Mouse (Mus musculus): ENCODE data around the gene Cacna2d4. TPM values are rescaled to one million over a fixed set of nuclear protein-coding genes. Genes with fewer than 3 reads are reported as not detected.

Cacna2d4 gene
- total and polyA plus RNA-seq, 3 experiments: 0.33 TPM; not detected in 2

DNA sequence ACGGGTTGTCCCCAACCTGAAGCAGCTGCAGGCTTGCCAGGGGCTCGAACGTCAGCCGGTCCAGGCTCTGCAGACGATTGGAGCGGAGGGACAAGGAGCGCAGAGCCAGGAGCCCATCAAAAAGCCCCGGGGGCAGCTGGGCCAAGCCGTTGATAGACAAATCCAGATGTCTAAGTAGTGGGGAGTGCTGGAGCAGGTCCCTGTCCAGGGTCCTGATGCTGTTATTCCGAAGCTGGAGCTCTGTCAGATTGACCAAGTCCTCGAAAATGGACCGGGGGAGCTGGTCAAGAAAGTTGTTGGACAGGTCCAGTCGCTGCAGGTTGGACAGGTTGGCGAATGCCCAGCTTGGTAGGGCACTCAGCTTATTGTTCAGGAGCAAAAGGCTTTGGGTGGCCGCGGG, 84.2 kb downstream of the Cacna2d4 start:
- peaks cover 42% of the 10 kb centered on the region for H3K27me3 ChIP-seq (ENCODE audit: insufficient read depth, low read length)
- no peaks in the 10 kb centered on the region for H3K36me3 ChIP-seq (replicated peaks)
- H3K4me1 ChIP-seq (ENCODE audit: insufficient read depth, low read depth, low read length): no peaks in the 10 kb centered on the region
- TF ChIP-seq GATA2 (IDR thresholded peaks at IDR 0.05; ENCODE audit: borderline replicate concordance, low read depth, low read length): no peak
- TF ChIP-seq CTCF (IDR thresholded peaks at IDR 0.05; ENCODE audit: low read depth, low read length): no peak
- no peak for TF ChIP-seq GATA1 (IDR thresholded peaks at IDR 0.05; ENCODE audit: borderline replicate concordance, low read length)
- TF ChIP-seq POLR2AphosphoS5 (IDR thresholded peaks at IDR 0.05; ENCODE audit: insufficient replicate concordance, low read depth, low read length): no peak
- TF ChIP-seq TAL1 (conservative IDR thresholded peaks at IDR 0.05; ENCODE audit: low read depth, low read length): no peak
- no peak overlapping the region for H3K4me3 ChIP-seq (ENCODE audit: low read depth, low read length)
- no peak for DNase-seq (ENCODE audit: low spot score)
- H3K9me3 ChIP-seq (replicated peaks): no peaks in the 10 kb centered on the region; the same call in 1 of the 2 replicates
- no peak for ATAC-seq (ENCODE audit: extremely low read depth, insufficient number of reproducible peaks, low FRiP score, poor library complexity, severe bottlenecking)

DNA sequence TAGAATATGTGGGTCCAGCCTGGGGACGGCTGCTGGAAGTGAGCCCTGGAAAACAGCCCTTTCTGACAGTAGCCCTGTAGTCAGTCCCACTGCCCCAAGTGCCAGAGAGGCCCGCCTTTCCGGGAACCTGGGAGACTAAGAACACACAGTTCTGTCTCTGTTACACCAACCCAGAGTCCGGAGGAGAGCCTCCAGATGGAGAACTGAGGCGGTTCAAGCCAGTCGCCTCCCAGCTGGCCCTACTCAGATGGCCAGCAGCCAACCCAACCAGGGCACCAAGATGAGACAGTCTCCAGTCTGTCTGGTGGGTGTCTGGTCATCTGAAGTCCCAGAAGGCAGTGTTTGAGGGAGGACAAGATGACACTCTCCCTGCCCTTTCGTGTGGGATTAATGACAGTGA, 85.4 kb downstream of the Cacna2d4 start:
- ATAC-seq (ENCODE audit: extremely low read depth, insufficient number of reproducible peaks, low FRiP score, poor library complexity, severe bottlenecking) (no peak), DNase-seq (ENCODE audit: low spot score) (no peak)
- Histone ChIP-seq H3K27me3 (ENCODE audit: insufficient read depth, low read length) (peaks cover 40% of the 10 kb centered on the region), H3K4me3 (ENCODE audit: low read depth, low read length) (no peak overlapping the region), H3K36me3 (replicated peaks) (no peaks in the 10 kb centered on the region), H3K4me1 (ENCODE audit: insufficient read depth, low read depth, low read length) (no peaks in the 10 kb centered on the region), H3K9me3 (replicated peaks) (no peaks in the 10 kb centered on the region; the same call in 1 of the 2 replicates)
- TF ChIP-seq CTCF (IDR thresholded peaks at IDR 0.05; ENCODE audit: low read depth, low read length) (no peak), TAL1 (conservative IDR thresholded peaks at IDR 0.05; ENCODE audit: low read depth, low read length) (no peak), GATA1 (IDR thresholded peaks at IDR 0.05; ENCODE audit: borderline replicate concordance, low read length) (no peak), POLR2AphosphoS5 (IDR thresholded peaks at IDR 0.05; ENCODE audit: insufficient replicate concordance, low read depth, low read length) (no peak), GATA2 (IDR thresholded peaks at IDR 0.05; ENCODE audit: borderline replicate concordance, low read depth, low read length) (no peak)

DNA sequence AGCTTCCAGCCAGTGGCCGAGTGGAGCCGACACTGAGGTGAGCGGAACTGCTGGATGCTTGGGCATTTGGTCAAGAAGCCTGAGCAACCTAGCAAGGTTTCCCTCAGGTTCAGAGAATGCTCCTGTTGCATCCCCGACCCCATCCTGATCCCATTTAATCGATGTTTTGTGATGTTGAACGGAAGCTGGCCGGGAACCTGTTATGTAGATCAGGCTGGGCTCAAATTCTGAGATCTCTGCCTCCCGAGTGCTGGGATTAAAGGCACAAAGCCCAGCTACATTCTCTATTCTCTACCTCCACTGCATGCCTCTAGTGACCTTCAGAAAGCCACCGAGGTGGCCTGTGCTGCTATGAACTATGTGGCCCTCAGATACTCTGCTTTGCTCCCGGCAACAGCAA, 88.5 kb downstream of the Cacna2d4 start:
- ATAC-seq (ENCODE audit: extremely low read depth, insufficient number of reproducible peaks, low FRiP score, poor library complexity, severe bottlenecking) (no peak), DNase-seq (ENCODE audit: low spot score) (no peak)
- Histone ChIP-seq H3K27me3 (ENCODE audit: insufficient read depth, low read length) (peaks cover 48% of the 10 kb centered on the region), H3K4me1 (ENCODE audit: insufficient read depth, low read depth, low read length) (no peaks in the 10 kb centered on the region), H3K4me3 (ENCODE audit: low read depth, low read length) (no peak overlapping the region), H3K36me3 (replicated peaks) (no peaks in the 10 kb centered on the region), H3K9me3 (replicated peaks) (no peaks in the 10 kb centered on the region)
- TF ChIP-seq GATA1 (IDR thresholded peaks at IDR 0.05; ENCODE audit: borderline replicate concordance, low read length) (no peak), CTCF (IDR thresholded peaks at IDR 0.05; ENCODE audit: low read depth, low read length) (no peak), POLR2AphosphoS5 (IDR thresholded peaks at IDR 0.05; ENCODE audit: insufficient replicate concordance, low read depth, low read length) (no peak), TAL1 (conservative IDR thresholded peaks at IDR 0.05; ENCODE audit: low read depth, low read length) (no peak), GATA2 (IDR thresholded peaks at IDR 0.05; ENCODE audit: borderline replicate concordance, low read depth, low read length) (no peak)

DNA sequence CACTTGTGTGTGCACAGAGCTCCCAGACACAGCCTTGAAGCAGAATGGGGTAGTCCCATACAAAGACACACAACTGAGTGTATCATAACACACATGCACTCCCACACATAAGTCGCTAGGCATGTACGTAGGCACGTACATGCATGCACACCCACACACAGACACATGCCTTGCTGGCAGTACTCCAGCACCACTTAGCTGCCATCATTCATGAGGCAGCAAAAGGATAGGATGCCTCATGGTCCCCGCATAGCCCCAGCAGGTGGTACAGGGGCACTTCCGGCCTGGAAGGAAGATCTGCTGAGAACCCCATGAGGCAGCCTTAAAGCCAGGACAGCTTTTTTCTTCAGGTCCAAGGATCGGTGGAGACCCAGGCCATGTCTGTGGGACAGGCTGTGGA, 89.7 kb downstream of the Cacna2d4 start:
- Histone ChIP-seq H3K4me3 (ENCODE audit: low read depth, low read length) (no peak overlapping the region), H3K36me3 (replicated peaks) (no peaks in the 10 kb centered on the region), H3K27me3 (ENCODE audit: insufficient read depth, low read length) (peaks cover 55% of the 10 kb centered on the region), H3K9me3 (replicated peaks) (no peaks in the 10 kb centered on the region), H3K4me1 (ENCODE audit: insufficient read depth, low read depth, low read length) (no peaks in the 10 kb centered on the region)
- TF ChIP-seq GATA1 (IDR thresholded peaks at IDR 0.05; ENCODE audit: borderline replicate concordance, low read length) (no peak), TAL1 (conservative IDR thresholded peaks at IDR 0.05; ENCODE audit: low read depth, low read length) (no peak), CTCF (IDR thresholded peaks at IDR 0.05; ENCODE audit: low read depth, low read length) (no peak), GATA2 (IDR thresholded peaks at IDR 0.05; ENCODE audit: borderline replicate concordance, low read depth, low read length) (no peak), POLR2AphosphoS5 (IDR thresholded peaks at IDR 0.05; ENCODE audit: insufficient replicate concordance, low read depth, low read length) (no peak)
- ATAC-seq (ENCODE audit: extremely low read depth, insufficient number of reproducible peaks, low FRiP score, poor library complexity, severe bottlenecking): no peak
- DNase-seq (ENCODE audit: low spot score): no peak

DNA sequence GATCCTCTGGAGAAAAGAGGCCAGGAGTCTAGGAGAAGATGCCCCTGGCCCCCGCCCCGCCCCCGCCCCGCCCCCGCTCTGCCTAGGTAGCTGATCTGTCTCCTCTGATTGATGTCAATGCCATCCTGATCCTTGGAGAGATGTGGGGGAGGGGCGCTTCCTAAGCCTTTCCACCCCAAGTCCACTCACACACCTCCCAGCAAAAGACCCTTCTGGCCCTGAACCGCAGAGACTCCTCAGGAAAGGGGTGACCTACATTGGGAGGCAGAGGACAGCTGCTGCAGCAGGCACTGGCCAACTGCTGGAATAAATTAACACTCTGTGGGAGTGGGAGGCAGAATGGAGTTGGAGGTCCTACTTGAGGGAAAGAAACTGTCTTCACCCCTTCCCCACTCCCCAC, 90.2 kb downstream of the Cacna2d4 start:
- no peak overlapping the region for H3K4me3 ChIP-seq (ENCODE audit: low read depth, low read length)
- ATAC-seq (ENCODE audit: extremely low read depth, insufficient number of reproducible peaks, low FRiP score, poor library complexity, severe bottlenecking) (no peak), DNase-seq (ENCODE audit: low spot score) (no peak)
- H3K9me3 ChIP-seq (replicated peaks): no peaks in the 10 kb centered on the region
- no peaks in the 10 kb centered on the region for H3K36me3 ChIP-seq (replicated peaks)
- no peaks in the 10 kb centered on the region for H3K4me1 ChIP-seq (ENCODE audit: insufficient read depth, low read depth, low read length)
- peaks cover 55% of the 10 kb centered on the region for H3K27me3 ChIP-seq (ENCODE audit: insufficient read depth, low read length)
- no peak for TF ChIP-seq CTCF (IDR thresholded peaks at IDR 0.05; ENCODE audit: low read depth, low read length)
- TF ChIP-seq POLR2AphosphoS5 (IDR thresholded peaks at IDR 0.05; ENCODE audit: insufficient replicate concordance, low read depth, low read length): no peak
- no peak for TF ChIP-seq GATA1 (IDR thresholded peaks at IDR 0.05; ENCODE audit: borderline replicate concordance, low read length)
- TF ChIP-seq TAL1 (conservative IDR thresholded peaks at IDR 0.05; ENCODE audit: low read depth, low read length): no peak
- no peak for TF ChIP-seq GATA2 (IDR thresholded peaks at IDR 0.05; ENCODE audit: borderline replicate concordance, low read depth, low read length)

DNA sequence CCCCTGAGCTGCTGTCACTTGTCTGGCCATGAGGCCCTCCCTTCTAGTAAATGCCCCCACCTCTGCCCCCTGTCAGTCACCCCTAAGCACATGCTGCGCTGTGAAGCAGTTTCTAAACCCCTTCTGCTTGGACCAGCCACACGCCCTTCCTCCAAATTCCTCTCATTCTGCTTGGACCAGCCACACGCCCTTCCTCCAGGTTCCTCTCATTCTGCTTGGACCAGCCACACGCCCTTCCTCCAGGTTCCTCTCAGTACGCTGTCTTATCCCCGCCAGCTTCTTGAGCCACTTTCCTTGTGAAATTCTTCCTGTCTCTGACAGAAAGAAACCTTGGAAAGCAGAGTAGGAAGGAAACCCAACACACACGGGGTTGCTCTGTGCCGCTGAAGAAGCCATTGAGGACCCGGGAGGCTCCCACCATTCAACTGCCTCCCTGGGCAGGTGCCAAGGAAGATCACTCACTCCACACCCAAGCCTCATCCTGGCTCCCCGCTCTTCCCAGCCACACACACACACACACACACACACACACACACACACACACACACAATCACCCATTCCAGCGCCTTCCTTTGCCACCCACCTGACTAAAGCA, 92.3 kb downstream of the Cacna2d4 start:
- TF ChIP-seq CTCF (IDR thresholded peaks at IDR 0.05; ENCODE audit: low read depth, low read length) (no peak), GATA2 (IDR thresholded peaks at IDR 0.05; ENCODE audit: borderline replicate concordance, low read depth, low read length) (no peak), POLR2AphosphoS5 (IDR thresholded peaks at IDR 0.05; ENCODE audit: insufficient replicate concordance, low read depth, low read length) (no peak), TAL1 (conservative IDR thresholded peaks at IDR 0.05; ENCODE audit: low read depth, low read length) (no peak), GATA1 (IDR thresholded peaks at IDR 0.05; ENCODE audit: borderline replicate concordance, low read length) (no peak)
- Histone ChIP-seq H3K4me1 (ENCODE audit: insufficient read depth, low read depth, low read length) (no peaks in the 10 kb centered on the region), H3K9me3 (replicated peaks) (no peaks in the 10 kb centered on the region), H3K36me3 (replicated peaks) (no peaks in the 10 kb centered on the region), H3K4me3 (ENCODE audit: low read depth, low read length) (no peak overlapping the region), H3K27me3 (ENCODE audit: insufficient read depth, low read length) (peaks cover 50% of the 10 kb centered on the region)
- no peak for DNase-seq (ENCODE audit: low spot score)
- ATAC-seq (ENCODE audit: extremely low read depth, insufficient number of reproducible peaks, low FRiP score, poor library complexity, severe bottlenecking): no peak

Data from G1E (cell line).